Mouse (Mus musculus) liver, embryonic 13.5 days (tissue): ENCODE data around the gene Bod1. TPM values are rescaled to one million over a fixed set of nuclear protein-coding genes. Genes with fewer than 3 reads are reported as not detected.

Source experiments
- ATAC-seq: fragments of 200-750 bp; cut with Nextera tagmentation; 2 replicates; pipeline ENCODE4 v1.8.0; 2017; ENCODE audit warnings: low read depth, mild to moderate bottlenecking, moderate number of reproducible peaks, moderate library complexity
- DNase-seq: peaks from one replicate; pipeline ENCODE4 v3.0.0; 2022
- H3K27ac ChIP-seq: fragments of 300-500 bp; sonication (generic); 2 replicates; pipeline ENCODE4 v1.5.1; 2015; ENCODE audit warnings: moderate library complexity, mild to moderate bottlenecking, inconsistent platforms
- H3K27me3 ChIP-seq: fragments of 300-500 bp; sonication (generic); 2 replicates; pipeline ENCODE4 v1.6.1; 2015; ENCODE audit warnings: mild to moderate bottlenecking, inconsistent platforms
- H3K36me3 ChIP-seq: fragments of 300-500 bp; sonication (generic); 2 replicates; pipeline ENCODE4 v1.6.1; 2015; ENCODE audit warnings: mild to moderate bottlenecking, inconsistent platforms
- H3K4me1 ChIP-seq: fragments of 300-500 bp; sonication (generic); replicated peaks from 2 replicates; pipeline ENCODE4 v1.6.1; 2015; ENCODE audit warnings: inconsistent platforms
- H3K4me2 ChIP-seq: fragments of 300-500 bp; sonication (generic); 2 replicates; pipeline ENCODE4 v1.6.1; 2015; ENCODE audit warnings: inconsistent platforms, mild to moderate bottlenecking, moderate library complexity
- H3K4me3 ChIP-seq: fragments of 300-500 bp; sonication (generic); replicated peaks from 2 replicates; pipeline ENCODE4 v1.5.1; 2015; ENCODE audit warnings: mild to moderate bottlenecking, inconsistent platforms
- H3K9ac ChIP-seq: fragments of 300-500 bp; sonication (generic); 2 replicates; pipeline ENCODE4 v1.6.1; 2015; ENCODE audit warnings: mild to moderate bottlenecking, inconsistent platforms
- H3K9me3 ChIP-seq: fragments of 300-500 bp; sonication (generic); replicated peaks from 2 replicates; pipeline ENCODE4 v1.6.1; 2016; ENCODE audit warnings: inconsistent platforms
- WGBS: fragments of 180-500 bp; shearing (Covaris S2); methylation state at CpG from one replicate; pipeline ENCODE4 v1.1.7; 2015; ENCODE audit not compliant: insufficient replicate concordance; 5-methylcytosine and 5-hydroxymethylcytosine counted together
- polyA plus RNA-seq: library from polyadenylated mRNA; unstranded; fragments of >200 nt; fragmentation: Nextera tagmentation; extraction: Ambion mirVana; gene quantifications from 2 replicates; pipeline ENCODE4 v1.2.1, GENCODE M21; 2015

Bod1 gene
- 14.5 and 15.8 TPM in 2 replicates for polyA plus RNA-seq

- peak; percentile 84 for DNase-seq
- no peaks in the 10 kb centered on the region for H3K9me3 ChIP-seq
- peak within 1 kb of the TSS; percentile 87 for H3K4me2 ChIP-seq
- H3K4me1 ChIP-seq: peaks cover 29% of the 10 kb centered on the region
- H3K36me3 ChIP-seq: peaks cover 25% of the 10 kb centered on the region
- peak; percentile 94 for ATAC-seq
- under 1% methylated on average over 71 of the region's 76 CpGs for WGBS
- no peak within 1 kb of the TSS for H3K27ac ChIP-seq
- H3K4me3 ChIP-seq: peak within 1 kb of the TSS; percentile 87
- peak within 1 kb of the TSS; percentile 88 for H3K9ac ChIP-seq
- no peaks in the 10 kb centered on the region for H3K27me3 ChIP-seq
Measured at GRCm38 (mm10) chr11:31671354-31672169, at the start of gene Bod1. Bod1 (minus strand) TSS chr11:31671885.

- H3K9ac ChIP-seq: no peak overlapping the region
- peaks cover 24% of the 10 kb centered on the region for H3K4me1 ChIP-seq
- no peak overlapping the region for H3K4me3 ChIP-seq
- ATAC-seq (no peak), DNase-seq (no peak)
- H3K27ac ChIP-seq: no peak overlapping the region
- no peak overlapping the region for H3K4me2 ChIP-seq
- 73% methylated on average over 4 of the region's 4 CpGs for WGBS
- H3K36me3 ChIP-seq: no peaks in the 10 kb centered on the region
- H3K9me3 ChIP-seq: no peaks in the 10 kb centered on the region
- H3K27me3 ChIP-seq: no peaks in the 10 kb centered on the region
Measured at GRCm38 (mm10) chr11:31719090-31719489, 47.4 kb upstream of the Bod1 start.

GRCm38 (mm10) chr11:31717926-31718735 is 46.4 kb upstream of the Bod1 start:
- Histone ChIP-seq H3K36me3 (no peaks in the 10 kb centered on the region), H3K4me2 (no peak overlapping the region), H3K4me1 (peaks cover 24% of the 10 kb centered on the region), H3K27ac (no peak overlapping the region), H3K9ac (no peak overlapping the region), H3K9me3 (no peaks in the 10 kb centered on the region), H3K27me3 (0 out of 2 replicates have a peak, but pooled peaks cover under 1% of the 10 kb centered on the region), H3K4me3 (no peak overlapping the region)
- ATAC-seq (no peak), DNase-seq (no peak)
- WGBS: 45% methylated on average over 4 of the region's 4 CpGs

GRCm38 (mm10) chr11:31713641-31714121 is 42.0 kb upstream of the Bod1 start:
- Histone ChIP-seq H3K4me3 (no peak overlapping the region), H3K9ac (no peak overlapping the region), H3K4me2 (no peak overlapping the region), H3K9me3 (no peaks in the 10 kb centered on the region), H3K27me3 (0 out of 2 replicates have a peak, but pooled peaks cover 11% of the 10 kb centered on the region), H3K27ac (0 out of 2 replicates have a peak overlapping the region, but pooled peaks have one; percentile 10), H3K36me3 (no peaks in the 10 kb centered on the region), H3K4me1 (0 out of 2 replicates have a peak, but pooled peaks cover 5% of the 10 kb centered on the region)
- 74% methylated on average over 6 of the region's 6 CpGs for WGBS
- DNase-seq (no peak), ATAC-seq (no peak)

DNA sequence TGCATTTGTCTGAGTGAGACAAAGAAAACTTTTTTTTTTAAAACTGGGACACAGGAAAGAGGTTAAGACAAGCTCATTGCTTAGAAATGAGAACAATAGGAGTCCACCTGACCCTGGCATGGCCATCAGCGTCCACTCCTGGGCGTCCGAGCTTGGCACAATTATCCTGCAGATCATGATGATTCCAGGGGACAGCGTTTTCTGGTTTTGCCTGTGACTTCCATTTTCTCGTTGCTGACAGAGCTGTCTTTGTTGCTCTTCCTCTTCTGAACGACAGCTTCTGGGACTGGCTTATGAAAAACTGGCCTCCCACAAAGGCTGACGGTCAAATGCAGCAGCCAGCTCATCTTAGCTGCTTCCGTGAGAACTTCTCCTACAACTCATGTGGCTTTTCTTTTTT is 41.4 kb upstream of the Bod1 start:
- H3K4me2 ChIP-seq: no peak overlapping the region
- H3K36me3 ChIP-seq: no peaks in the 10 kb centered on the region
- no peak overlapping the region for H3K9ac ChIP-seq
- H3K27ac ChIP-seq: peak overlapping the region; percentile 23; the same call in 1 of the 2 replicates
- peaks cover 2% of the 10 kb centered on the region; the same call in 1 of the 2 replicates for H3K4me1 ChIP-seq
- DNase-seq: no peak
- ATAC-seq: no peak
- no peak overlapping the region for H3K4me3 ChIP-seq
- no peaks in the 10 kb centered on the region for H3K9me3 ChIP-seq
- 0 out of 2 replicates have a peak, but pooled peaks cover 11% of the 10 kb centered on the region for H3K27me3 ChIP-seq
- 51% methylated on average over 8 of the region's 8 CpGs for WGBS

DNA sequence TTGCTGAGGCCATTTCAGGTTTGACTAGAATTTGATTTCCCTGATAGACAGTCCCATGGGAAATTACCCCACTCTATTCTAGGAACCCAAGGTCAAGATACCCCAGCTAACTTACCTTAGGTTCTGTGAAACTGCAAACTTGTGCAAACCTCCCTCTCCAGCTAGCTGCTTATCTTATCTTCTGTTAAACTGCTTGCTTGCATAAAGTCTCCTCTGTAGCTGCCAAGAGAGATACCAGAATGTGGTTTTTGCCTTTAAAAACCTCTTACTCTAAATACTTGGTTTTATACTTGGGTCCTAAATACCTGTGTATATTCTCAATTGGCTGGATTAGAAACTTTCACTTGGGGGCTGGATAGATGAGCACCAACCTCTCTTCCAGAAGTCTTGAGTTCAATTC is 36.1 kb upstream of the Bod1 start:
- Histone ChIP-seq H3K4me3 (no peak overlapping the region), H3K9ac (no peak overlapping the region), H3K27me3 (0 out of 2 replicates have a peak, but pooled peaks cover 6% of the 10 kb centered on the region), H3K36me3 (no peaks in the 10 kb centered on the region), H3K9me3 (no peaks in the 10 kb centered on the region), H3K4me2 (no peak overlapping the region), H3K27ac (no peak overlapping the region), H3K4me1 (peaks cover 8% of the 10 kb centered on the region)
- ATAC-seq (no peak), DNase-seq (no peak)

GRCm38 (mm10) chr11:31703173-31703572 is 31.5 kb upstream of the Bod1 start:
- no peak overlapping the region for H3K9ac ChIP-seq
- 67% methylated on average over 8 of the region's 8 CpGs for WGBS
- ATAC-seq (no peak), DNase-seq (no peak)
- no peaks in the 10 kb centered on the region for H3K9me3 ChIP-seq
- H3K36me3 ChIP-seq: no peaks in the 10 kb centered on the region
- H3K27ac ChIP-seq: no peak overlapping the region
- H3K4me1 ChIP-seq: peaks cover 8% of the 10 kb centered on the region
- no peak overlapping the region for H3K4me2 ChIP-seq
- no peaks in the 10 kb centered on the region for H3K27me3 ChIP-seq
- no peak overlapping the region for H3K4me3 ChIP-seq

GRCm38 (mm10) chr11:31701901-31702300 is 30.2 kb upstream of the Bod1 start:
- Histone ChIP-seq H3K4me2 (no peak overlapping the region), H3K27me3 (peaks cover 1% of the 10 kb centered on the region; the same call in 1 of the 2 replicates), H3K9ac (no peak overlapping the region), H3K4me3 (no peak overlapping the region), H3K36me3 (no peaks in the 10 kb centered on the region), H3K27ac (no peak overlapping the region), H3K9me3 (no peaks in the 10 kb centered on the region), H3K4me1 (no peaks in the 10 kb centered on the region)
- no peak for ATAC-seq
- WGBS: 78% methylated on average over 3 of the region's 3 CpGs
- DNase-seq: no peak

DNA sequence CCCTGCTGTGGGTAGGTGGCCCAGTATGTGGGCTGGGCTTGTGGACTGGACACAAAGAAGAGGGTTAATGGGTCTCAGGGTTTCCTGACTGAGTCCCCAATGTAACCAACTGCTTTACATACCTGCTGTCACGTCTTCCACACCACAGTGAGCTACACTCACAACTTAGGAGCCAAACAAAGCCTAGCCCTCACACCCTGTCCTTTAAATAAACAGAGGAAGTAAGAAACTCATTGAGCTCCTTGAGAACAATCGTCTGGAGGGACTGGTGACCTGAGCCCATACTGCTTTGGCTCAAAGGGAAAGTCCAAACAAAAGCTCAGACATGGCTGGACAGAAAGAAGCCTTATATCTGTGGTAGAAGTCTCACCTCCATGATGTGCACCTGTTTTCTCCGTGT is 27.8 kb upstream of the Bod1 start:
- Histone ChIP-seq H3K9ac (no peak overlapping the region), H3K4me2 (no peak overlapping the region), H3K4me1 (no peaks in the 10 kb centered on the region), H3K9me3 (no peaks in the 10 kb centered on the region), H3K4me3 (no peak overlapping the region), H3K27me3 (peaks cover 3% of the 10 kb centered on the region; the same call in 1 of the 2 replicates), H3K27ac (no peak overlapping the region), H3K36me3 (no peaks in the 10 kb centered on the region)
- DNase-seq (no peak), ATAC-seq (no peak)
- WGBS: 28% methylated on average over 3 of the region's 3 CpGs

DNA sequence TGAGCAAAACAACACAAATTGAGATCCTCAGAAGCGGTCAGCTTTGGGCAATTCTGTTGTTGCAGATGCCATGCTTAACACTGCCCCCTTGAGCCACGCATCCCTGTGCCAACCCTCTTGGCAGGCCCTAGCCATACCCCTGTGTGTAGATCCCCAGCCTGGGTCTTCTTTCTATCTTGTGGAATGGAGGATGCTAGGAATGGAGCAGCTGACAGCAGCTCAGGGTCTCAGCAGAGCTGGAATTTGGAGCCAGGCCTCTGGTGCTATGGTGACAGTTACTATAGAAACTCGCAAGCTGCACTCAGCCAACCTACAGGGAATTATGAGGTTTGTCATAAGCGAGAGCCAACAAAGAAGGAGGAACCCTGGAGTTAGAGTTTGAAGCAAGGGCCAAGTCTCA is 23.1 kb upstream of the Bod1 start:
- H3K9me3 ChIP-seq: 0 out of 2 replicates have a peak, but pooled peaks cover 3% of the 10 kb centered on the region
- 79% methylated on average over 4 of the region's 4 CpGs for WGBS
- no peak overlapping the region for H3K9ac ChIP-seq
- peaks cover 7% of the 10 kb centered on the region; the same call in 1 of the 2 replicates for H3K27me3 ChIP-seq
- H3K36me3 ChIP-seq: no peaks in the 10 kb centered on the region
- no peak overlapping the region for H3K27ac ChIP-seq
- ATAC-seq: no peak
- H3K4me2 ChIP-seq: no peak overlapping the region
- no peak for DNase-seq
- no peaks in the 10 kb centered on the region for H3K4me1 ChIP-seq
- no peak overlapping the region for H3K4me3 ChIP-seq

DNA sequence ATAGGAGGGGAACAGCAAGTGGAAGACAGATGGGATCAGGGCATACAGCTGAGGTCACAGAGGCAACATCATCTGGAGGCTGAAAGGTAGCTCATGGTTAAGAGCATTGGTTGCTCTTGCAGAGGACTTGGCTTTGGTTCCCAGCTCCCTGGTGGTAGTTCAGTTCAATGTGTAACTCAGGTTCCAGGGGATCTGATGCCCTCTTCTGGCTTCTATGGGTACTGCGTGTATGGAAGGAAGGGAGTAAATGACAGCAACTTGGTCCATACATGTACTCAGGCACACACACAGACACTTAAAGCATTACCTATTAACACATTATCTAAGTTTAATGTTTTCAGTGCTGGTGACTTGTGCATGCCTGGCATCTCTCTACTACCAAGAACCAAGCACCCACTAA is 22.4 kb upstream of the Bod1 start:
- 65% methylated on average over 1 of the region's 1 CpGs for WGBS
- no peak overlapping the region for H3K4me3 ChIP-seq
- no peaks in the 10 kb centered on the region for H3K36me3 ChIP-seq
- 0 out of 2 replicates have a peak, but pooled peaks cover 3% of the 10 kb centered on the region for H3K9me3 ChIP-seq
- no peak overlapping the region for H3K27ac ChIP-seq
- ATAC-seq (no peak), DNase-seq (peak; percentile 18)
- H3K4me1 ChIP-seq: peaks cover 6% of the 10 kb centered on the region; the same call in 1 of the 2 replicates
- peaks cover 7% of the 10 kb centered on the region; the same call in 1 of the 2 replicates for H3K27me3 ChIP-seq
- H3K9ac ChIP-seq: no peak overlapping the region
- H3K4me2 ChIP-seq: no peak overlapping the region
